Mouse (Mus musculus): ENCODE results near the gene Dhrs7b.
"Not testable (repeated sequence)": the region's sequence is repeated elsewhere in the genome, so short reads cannot be mapped to it uniquely, and the experiment has no call there.

Gene Dhrs7b

DNA sequence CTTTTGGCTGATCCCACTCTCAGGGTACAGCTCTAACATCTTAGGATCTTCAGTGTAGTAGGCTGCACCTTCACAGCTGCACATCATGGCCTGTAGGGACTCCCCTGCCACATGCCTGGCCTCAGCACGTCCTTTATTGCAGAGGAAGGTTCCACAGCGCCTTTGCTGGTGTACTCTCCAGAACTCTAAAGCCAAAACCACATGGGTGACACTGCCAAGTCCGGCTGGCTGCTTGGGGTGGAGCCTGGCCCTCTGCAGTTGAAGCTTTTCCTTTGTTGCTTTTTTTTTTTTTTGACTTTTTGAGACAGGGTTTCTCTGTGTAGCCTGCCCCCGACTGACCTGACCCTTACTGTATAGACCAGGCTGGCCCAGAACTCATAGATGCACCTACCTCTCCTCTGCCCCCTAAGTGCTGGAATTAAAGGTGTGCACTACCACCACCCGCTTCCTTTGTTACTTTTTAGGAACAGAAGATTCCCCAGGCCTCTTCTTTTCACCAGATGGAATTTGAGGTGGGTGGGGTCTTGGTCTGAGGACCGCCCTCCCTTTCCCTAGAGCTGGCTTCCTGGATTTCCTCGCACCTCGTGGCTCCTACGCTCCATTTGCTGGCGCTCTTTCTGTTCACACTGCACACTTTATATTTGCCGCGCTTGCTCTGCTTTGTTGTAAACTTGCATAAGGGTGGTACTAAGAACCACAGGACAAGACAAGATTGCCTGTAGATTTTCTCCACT is 11.2 kb downstream of the Dhrs7b start:
- no peak for DNase-seq (ENCODE audit: low spot score)

DNA sequence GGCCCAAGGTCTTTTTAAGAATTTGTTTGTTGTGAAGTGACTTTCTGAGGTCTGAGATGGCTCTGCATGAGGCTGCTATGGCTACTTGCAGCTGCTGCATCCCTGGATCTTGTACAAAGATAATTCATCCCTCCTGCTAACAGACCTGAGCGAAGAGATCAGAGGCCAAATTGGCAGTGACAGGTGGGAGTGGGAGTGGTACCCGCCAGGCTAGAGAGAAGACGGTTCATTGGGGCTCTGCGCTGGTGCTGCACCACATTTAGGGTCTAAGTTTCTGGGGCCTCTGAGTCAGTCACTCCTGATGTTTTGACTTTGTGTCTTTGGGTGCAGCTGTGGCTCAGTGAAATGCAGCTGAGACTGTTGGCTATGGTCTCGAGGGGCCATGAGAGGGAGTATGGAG is 13.0 kb downstream of the Dhrs7b start:
- DNase-seq (ENCODE audit: low spot score), result no peak

DNA sequence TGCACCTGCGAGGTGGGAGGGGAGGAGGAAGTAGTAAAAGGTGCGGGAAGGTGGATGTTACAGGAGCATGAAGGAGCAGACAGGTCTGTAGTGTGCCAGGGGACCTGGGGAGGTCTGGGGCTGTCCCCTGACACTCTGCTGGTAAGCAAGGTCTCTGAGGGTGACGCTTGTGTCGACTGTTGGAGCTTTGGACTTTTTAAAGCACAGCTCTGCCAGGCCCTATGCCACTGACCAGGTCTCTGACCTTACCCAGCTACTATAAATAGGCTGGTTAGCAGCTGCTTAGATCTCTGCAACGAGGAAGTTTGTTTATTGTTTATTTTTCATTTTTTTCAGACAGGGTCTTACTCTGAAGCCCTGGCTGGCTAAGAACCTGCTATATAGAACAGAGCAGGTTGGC is 15.0 kb downstream of the Dhrs7b start:
- DNase-seq (ENCODE audit: low spot score), result no peak

DNA sequence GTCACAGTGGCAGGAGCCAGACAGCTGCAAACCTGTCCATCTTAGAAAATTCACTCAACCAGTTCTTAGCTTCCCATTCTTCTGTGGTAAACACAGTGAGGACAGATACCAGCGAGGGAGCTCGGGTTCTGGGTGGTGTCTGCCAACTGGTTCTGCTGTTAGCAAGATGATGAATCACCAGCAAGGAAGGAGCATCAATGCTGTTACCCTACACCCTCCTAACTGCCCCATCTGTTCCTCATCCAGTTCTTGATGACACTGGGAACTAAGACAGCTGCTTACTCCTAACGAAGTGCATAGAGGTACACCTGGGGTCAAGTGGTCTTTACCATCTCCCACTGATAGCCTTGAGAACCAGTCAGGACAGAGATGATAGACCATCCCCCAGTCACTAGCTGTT is 26.2 kb downstream of the Dhrs7b start:
- DNase-seq (ENCODE audit: low spot score), result no peak

DNA sequence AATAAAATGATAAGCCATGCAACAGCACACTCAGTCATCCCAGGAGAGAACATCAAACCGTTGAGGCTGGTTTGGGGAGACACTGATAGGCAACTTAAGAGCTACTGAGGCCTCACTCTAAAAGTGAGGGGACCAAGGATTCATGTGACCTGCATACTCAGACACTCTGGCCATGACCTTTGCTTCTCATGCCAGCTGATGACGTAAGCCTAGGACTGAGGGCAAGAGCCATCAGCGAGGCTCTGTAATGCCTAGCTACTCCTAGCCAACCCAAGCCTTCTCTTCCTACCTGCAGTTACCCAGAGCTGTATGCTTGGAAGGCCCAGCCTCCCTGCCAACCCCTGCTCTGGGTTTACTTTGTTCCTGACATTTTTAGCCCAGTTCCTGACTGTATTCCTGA is 31.6 kb downstream of the Dhrs7b start:
- DNase-seq (ENCODE audit: low spot score), result no peak

DNA sequence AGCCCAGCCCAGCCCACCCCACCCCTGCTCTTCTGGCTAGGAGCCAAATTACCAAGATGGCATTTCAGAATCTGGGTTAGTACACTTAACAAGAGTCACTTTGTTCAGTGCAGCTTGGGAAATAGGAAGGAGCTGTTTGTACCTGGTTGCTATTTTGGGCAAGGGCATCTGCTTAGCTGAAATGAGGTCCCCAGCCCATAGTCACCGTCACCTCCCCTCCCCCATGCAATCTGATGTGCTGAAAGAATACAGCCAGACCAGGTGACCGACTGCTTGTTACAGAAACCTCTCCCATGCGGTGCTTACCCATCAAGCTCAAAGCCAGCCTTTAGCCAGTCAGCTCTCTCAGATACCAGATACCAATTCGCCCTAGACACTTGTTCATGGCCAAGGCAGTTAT is 32.8 kb downstream of the Dhrs7b start:
- no peak for DNase-seq (ENCODE audit: low spot score)

DNA sequence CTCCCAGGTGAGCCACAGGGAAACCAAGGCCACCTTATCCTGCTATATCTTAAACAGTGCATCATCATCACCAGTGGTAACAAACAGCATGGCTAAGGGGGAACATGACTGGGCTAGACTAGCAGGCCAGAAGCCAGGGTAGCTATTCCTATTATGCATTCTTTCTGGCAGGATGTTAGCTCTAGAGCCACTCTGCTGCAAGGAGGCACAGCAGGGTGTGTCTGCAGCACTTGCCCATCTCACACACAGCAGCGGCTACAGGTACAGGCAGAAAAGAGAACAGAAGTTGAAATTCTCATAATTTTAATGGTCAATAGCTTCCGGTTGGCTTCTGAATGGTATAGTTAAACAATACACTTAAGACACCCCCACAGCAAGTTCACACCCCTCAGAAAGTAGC is 33.7 kb downstream of the Dhrs7b start:
- no peak for DNase-seq (ENCODE audit: low spot score)

DNA sequence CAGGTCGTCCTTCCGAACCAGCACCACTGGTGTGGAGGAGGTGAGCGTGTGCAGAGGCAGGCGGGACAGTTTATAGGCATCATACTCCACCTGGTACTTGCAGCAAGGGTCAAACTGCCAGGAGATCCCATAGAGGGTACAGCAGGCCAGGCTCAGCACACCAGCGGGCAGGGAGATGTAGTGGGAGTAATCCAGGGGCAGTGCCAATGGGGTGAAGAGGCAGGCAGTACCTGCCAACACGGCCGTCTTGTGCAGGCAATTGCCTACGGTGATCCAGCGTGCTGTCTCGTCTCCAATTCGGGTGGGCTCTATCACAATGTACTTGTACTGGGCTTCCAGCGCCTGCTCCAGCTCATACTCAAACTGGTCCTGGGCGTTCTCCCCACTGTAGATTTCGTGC is 34.5 kb downstream of the Dhrs7b start:
- no peak for DNase-seq (ENCODE audit: low spot score)

DNA sequence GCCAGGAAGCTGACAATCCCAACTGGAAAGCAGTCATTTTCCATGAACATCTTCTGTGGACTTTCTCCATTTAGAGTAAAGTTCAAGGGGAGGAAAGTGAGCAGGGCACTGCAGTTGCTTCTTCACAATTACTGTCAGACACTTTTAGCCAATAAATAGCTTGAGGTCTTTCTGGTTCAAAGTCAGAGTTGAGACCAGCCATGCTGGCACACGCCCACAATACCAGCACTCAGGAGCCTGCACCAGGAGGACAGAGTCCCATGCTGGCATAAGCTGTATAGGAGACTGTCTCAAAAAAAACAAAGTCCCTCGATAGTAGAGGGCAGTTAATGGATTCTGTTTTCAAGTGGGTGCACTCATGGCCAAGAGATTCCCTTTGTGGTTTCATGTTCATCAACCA is 35.6 kb downstream of the Dhrs7b start:
- no peak for DNase-seq (ENCODE audit: low spot score)

DNA sequence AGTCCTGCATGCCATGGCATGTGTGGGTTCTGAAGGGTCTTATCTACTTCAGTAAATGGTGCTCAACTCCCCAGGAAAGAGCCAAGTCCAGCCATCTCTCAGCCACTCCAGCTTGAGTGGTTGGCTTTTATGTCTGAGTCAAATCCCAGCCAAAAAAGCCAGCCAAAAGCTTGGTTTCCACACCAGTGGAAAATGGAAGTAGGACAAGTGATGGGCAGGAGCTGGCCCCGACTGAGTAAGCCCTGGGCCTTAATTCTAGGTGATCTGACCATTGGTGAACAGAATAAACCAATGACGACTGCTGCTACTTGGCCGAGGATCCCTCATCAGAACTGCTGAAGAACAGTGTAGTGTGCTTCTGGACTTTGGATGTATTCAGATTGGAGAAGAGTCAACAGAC is 37.0 kb downstream of the Dhrs7b start:
- DNase-seq (ENCODE audit: low spot score), result no peak

DNA sequence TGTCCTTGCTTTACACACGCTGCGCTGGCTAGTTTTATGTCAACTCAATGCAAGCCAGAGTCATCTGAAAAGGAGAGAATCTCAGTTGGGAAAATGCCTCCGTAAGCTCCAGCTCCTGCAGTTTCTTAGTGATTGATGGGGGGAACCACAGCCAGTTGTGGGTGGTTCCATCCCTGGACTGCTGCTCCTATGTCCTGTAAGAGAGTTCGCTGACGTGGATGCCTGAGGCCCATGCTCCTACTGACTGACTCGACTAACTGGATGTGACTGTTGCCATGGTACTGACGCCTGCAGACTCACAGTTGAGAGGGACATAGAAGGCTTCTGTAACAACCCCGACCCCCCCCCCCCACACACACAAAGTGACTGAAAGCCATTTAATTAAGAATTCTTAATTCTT is 37.5 kb downstream of the Dhrs7b start:
- DNase-seq (ENCODE audit: low spot score), result peak; percentile 59

DNA sequence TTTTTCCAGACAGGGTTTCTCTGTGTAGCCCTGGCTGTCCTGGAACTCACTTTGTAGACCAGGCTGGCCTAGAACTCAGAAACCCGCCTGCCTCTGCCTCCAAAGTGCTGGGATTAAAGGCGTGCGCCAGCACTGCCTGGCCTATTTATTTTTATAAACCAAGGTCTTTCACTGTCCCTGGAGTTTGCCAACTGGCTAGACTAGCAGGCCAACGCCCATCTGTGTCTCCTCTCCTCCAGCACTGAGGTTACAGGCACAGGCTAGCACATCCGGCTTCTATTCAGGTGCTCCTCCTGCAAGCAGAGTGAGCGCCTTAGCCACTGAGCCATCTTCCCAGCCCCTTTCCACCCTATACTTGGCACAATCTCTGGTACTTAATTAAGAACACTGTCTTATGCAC is 39.0 kb downstream of the Dhrs7b start:
- not testable (repeated sequence) for DNase-seq (ENCODE audit: low spot score)

DNA sequence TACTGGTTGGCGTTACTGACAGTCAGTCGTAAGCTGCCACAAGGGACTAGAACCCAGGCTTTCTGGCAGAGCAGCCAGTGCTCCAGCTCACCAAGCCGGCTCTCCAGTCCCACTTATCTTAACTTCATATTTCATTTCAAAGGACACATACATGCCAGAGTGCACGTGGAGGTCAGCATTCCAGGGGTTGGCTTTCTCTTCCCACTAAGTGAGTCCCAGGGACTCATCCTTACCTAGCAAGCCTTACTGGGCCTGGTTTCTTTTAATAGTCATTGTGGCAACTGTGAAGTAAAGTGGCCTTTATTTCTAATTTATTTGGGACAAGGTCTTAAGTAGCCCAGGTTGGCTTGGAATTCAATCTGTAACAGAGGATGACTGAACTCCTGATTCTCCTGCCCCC is 41.0 kb downstream of the Dhrs7b start:
- no peak for DNase-seq (ENCODE audit: low spot score)

DNA sequence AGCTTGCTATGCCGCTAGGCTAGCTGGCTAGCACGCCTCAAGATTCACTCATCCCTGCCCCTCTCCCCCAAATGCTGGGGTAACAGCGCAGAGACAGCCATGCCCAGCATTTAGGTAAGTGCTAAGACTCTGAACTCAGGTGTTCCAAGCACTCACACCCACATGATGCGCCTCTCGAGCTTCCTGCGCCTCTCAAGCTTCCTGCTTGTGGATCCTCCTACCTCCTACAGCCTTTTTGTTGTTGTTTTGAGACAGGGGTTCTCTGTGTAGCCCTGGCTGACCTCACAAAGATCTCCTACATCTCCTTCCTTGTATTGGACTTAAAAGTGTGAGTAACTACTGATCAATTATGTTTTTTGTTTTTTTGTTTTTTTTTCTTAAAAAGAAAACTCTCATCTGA is 42.7 kb downstream of the Dhrs7b start:
- no peak for DNase-seq (ENCODE audit: low spot score)

DNA sequence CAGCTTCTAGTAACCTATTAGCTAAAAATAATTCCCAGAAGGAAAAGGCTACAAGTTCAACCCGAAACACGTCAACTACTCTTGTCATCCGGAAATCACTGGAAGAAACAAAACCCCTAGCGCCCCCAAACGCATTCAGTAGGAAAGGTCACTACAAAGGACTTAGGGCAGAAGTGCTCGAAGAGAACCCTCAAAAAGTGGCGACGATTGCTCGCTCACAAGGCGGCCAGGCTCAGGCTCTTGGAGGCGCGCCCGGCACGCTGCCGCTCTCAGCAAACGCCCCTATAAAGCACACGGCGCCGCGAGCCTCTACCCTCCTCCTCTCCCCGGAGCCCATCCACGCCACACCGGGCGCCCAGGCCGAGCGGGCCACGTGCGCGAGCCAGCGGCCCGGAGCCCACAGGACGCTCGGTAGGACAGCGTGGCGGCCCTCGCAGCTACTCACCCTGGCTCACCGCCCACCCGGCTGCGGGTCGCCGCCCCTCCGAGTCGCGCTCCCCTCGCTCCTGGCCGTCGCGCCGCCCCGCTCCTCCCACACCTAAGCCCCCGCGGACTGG is 47.7 kb downstream of the Dhrs7b start:
- DNase-seq (ENCODE audit: low spot score), result no peak

DNA sequence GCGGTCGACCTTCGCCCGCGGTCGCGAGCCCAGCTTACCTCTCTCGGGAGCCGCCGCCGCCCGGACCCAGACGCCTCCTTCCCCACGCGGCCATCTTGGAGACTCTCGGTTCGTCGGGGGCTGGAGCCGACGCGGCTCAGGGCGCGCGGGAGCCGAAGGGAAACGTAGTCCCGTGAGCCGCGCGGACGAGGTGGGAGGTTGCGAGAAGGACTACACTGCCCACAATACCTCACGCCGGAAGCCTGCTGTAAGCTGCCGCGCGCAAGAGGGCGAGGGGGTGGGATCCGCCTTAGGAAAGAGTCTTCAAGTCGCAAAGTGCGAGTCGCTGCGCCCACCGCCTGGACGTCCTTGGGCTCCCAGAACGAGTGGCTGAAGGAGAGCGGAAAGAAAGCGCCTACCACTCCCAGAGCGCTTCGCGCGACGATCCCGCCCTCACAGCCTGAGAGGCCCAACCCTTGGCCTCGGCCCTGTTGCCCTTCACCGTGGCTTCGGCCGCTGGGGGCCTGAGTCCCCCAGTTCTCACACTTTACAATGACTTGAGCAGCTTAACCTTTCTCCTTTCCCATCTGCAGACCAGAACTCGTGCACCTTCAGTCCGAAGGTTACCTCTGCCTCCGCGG is 48.4 kb downstream of the Dhrs7b start, which contains the start of gene Tmem11:
Tmem11 (minus strand) TSS at position 598 of the 620 bp plus-strand sequence.
- peak; percentile 96 for DNase-seq (ENCODE audit: low spot score)

DNA sequence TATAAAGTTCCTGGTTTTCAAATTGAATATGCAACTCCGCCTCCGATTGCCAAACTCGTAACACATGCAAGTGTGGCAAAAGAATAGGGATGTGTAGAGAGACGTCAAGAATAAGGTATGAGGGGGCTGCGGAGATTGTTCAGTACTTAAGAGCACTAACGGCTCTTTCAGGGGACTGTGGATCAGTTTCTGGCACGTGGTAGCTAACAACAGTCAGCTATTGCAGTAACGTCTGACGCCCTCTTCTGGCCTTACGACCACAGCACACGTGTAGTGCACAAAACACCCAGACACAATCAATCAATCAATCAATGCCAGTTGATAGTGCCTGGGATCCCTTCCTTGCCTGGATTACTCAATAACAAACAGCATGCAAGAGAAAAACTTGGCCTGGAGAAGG is 49.0 kb downstream of the Dhrs7b start:
- peak; percentile 80 for DNase-seq (ENCODE audit: low spot score)

DNA sequence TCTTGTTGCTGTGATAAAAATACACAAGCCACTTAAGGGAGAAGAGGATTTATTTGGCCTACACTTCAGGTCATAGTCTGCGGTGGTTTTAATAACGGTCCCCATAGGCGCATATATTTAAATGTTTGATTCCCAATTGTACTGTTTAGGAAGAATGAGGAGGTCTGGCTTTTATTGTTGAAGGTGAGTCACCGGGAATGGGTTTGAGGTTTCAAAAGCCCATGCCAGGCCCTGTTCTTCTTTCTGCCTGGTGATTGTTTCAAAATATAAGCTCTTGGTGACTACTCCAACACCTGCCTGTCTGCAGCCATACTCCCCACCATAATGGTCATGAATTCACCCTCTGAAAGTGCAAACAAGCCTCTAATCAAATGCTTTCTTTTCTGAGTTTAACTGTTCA is 50.1 kb downstream of the Dhrs7b start:
- DNase-seq (ENCODE audit: low spot score), result no peak

DNA sequence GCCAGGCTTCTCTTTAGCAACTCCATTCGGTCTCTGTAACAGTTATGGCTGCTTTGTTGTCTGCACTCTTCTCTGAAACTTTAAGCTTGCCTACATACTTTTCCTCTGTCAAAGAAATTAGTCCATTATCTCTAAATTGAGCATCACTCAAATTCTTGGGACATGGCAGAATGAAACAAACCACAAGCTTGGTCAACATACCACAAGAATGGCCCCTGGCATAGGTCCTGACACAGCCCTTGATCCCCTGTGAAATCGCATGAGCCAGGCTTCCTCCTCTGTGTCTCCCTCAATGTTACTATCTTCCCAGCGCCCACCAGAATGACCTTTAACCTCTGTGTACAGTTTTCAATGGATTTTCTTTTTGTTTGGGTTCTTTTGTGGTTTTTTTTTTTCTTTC is 52.0 kb downstream of the Dhrs7b start:
- DNase-seq (ENCODE audit: low spot score), result no peak

DNA sequence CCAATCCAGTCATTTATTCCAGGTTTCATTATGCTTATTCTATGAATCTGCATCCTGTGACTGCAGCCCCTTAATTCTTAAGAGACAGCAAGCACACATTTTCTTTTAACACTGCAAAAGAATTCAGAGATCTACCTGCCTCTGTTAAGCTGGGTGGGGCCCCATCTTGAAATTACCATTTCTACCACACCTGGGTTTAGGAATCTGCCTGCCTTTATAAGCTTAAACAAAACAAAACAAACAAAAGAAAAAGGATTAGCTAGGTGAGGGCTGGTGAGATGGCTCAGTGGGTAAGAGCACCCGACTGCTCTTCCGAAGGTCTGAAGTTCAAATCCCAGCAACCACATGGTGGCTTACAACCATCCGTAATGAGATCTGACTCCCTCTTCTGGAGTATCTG is 56.6 kb downstream of the Dhrs7b start:
- not testable (repeated sequence) for DNase-seq (ENCODE audit: low spot score)

DNA sequence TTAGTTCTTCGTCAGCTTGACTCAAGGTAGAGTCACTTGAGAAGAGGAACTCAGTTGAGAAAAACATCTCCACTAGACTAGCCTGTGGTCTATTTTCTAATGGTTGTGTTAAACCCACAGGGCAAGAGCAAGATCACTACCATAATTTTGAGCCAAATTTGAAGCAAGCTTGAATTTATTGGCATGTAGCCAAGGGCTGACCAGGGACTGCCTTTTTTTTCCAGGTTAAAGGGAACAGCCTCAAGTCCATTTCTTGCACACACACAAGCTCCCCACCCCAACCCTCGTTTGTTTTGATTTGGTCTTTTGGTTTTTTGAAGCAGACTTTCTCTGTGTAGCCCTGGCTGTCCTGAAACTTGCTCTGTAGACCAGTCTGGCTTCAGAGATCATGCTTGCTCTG is 59.4 kb downstream of the Dhrs7b start:
- no peak for DNase-seq (ENCODE audit: low spot score)

DNA sequence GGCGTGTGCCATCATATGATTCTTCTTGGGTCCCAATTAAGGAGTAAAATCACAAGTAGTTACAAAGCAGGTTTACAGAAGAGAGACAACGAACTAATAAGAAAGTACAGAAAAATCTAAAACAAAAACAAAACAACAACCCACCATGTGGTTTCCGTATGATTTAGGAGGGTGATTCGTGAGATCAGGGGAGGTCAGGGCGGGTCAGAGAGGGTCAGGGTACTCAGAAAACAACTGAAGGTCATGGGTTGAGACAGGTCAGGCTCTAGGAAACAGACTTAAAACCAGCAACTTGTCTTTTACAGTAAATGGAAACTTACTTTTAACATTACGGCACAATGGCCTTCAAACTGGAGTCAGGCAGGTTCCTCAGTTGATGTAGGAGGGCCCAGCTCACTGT is 59.9 kb downstream of the Dhrs7b start:
- DNase-seq (ENCODE audit: low spot score), result no peak

DNA sequence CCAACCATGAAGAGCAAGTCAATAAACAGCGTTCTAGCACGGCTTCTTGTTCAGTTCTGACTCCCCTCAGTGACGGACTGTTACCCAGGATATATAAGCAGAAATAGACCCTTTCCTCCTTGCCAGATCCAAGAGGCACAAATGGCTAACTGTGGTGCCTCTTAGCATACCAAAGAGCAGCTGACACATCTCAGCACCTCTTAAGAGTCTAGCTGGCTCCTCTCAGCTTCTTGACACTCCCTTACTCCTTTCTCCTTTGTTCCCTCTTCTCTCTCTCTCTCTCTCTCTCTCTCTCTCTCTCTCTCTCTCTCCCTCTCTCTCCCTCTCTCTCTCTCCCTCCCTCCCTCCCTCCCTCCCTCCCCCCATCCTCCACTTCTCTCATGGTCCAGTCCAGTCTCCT is 60.3 kb downstream of the Dhrs7b start:
- no peak for DNase-seq (ENCODE audit: low spot score)

DNA sequence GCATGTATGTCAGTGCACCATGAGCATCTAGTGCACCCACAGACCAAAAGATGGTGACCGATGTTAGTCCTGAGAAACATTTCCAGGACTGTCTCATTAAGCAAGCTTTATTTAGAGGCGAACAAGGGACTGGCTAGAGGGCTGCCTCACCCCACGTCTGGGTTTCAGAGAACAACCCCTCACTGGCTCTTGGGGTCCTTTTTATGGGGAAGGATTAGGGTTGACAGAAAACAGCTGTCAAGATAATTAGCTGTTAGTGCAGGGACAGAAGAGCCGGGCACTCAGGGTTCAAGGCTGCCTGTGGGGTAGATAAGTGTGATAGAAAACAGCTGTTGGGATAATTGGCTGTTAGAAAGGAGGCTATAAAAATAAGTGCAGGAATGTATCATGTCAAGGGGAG is 65.5 kb downstream of the Dhrs7b start:
- peak; percentile 22 for DNase-seq (ENCODE audit: low spot score)

Measured in retina, embryonic 14.5 days (tissue).